Comparison of ENCODE assay signal across 17 mouse cellular contexts in genomic region chr13:102695121-102695905, GRCm38 (mm10). TPM values are rescaled to one million over a fixed set of nuclear protein-coding genes. Genes with fewer than 3 reads are reported as not detected.
DNase-seq lines count a peak whose midpoint lies in the region; ATAC-seq and TF ChIP-seq lines count a peak whose summit lies in the region.
"Had no signal": no experiment of that assay in that cellular context is flagged by ENCODE, and none has a peak within 500 bp of the region (broad histone marks: within the 10 kb centered on the region; RNA-seq: fewer than 3 reads in every experiment).

No protein-coding gene starts in this region.

- ATAC-seq in activated CD4-positive, CD25-positive, alpha-beta regulatory T cell, adult 4 months = no peak
- ATAC-seq: forebrain, postnatal 0 days; hindbrain, embryonic 16.5 days had no signal

- no peak for DNase-seq in lung, adult 2 months
- DNase-seq in lung, postnatal 14 days = no peak
- DNase-seq in lung, postnatal 36 days = peak; percentile 54
- peak; percentile 46 for DNase-seq in splenic B cell, adult 2 months (ENCODE audit: low read depth, low spot score)
- no peak for DNase-seq in frontal cortex, postnatal 14 days (ENCODE audit: low spot score in 2 of 2)
- DNase-seq: cerebellum, postnatal 14 days; forebrain, postnatal 0 days; heart, postnatal 10 days; kidney, adult 11 months; kidney, postnatal 10 days; right cerebral cortex, postnatal 4 days had no signal

- peak overlapping the region; percentile 26 for H3K4me3 ChIP-seq in lung, adult 2 months (replicated peaks; ENCODE audit: extremely low read depth, low read depth, low read length)
- peak overlapping the region; percentile 86 for H3K4me3 ChIP-seq in bone marrow macrophage, adult 2 months (ENCODE audit: insufficient read depth, low read length)
- H3K4me3 ChIP-seq: left cerebral cortex, adult 2 months; neural tube, embryonic 13.5 days; stomach, embryonic 15.5 days had no signal

- peaks cover 6% of the 10 kb centered on the region for H3K4me1 ChIP-seq in lung, adult 2 months (ENCODE audit: control insufficient read depth, insufficient read depth, low read length)
- peaks cover 47% of the 10 kb centered on the region for H3K4me1 ChIP-seq in bone marrow macrophage, adult 2 months (ENCODE audit: control insufficient read depth, insufficient read depth, low read length)

- 58% methylated on average over 7 of the region's 7 CpGs for WGBS in lung, adult 2 months

- H3K27ac ChIP-seq in bone marrow macrophage, adult 2 months (ENCODE audit: insufficient read depth, low read depth, low read length) = peak overlapping the region; percentile 99
- H3K27ac ChIP-seq: left cerebral cortex, adult 2 months; neural tube, embryonic 13.5 days; stomach, embryonic 15.5 days had no signal

- H3K36me3 ChIP-seq in splenic B cell, adult 2 months (ENCODE audit: control insufficient read depth, insufficient read depth, low read length, poor library complexity, severe bottlenecking) = peaks cover 2% of the 10 kb centered on the region; the same call in 1 of the 2 replicates
- H3K36me3 ChIP-seq: neural tube, embryonic 13.5 days; stomach, embryonic 15.5 days had no signal

- TF ChIP-seq POLR2A in lung, adult 2 months (IDR thresholded peaks at IDR 0.05; ENCODE audit: borderline replicate concordance, extremely low read depth, low read depth, low read length) = no peak
- no peak for TF ChIP-seq POLR2A in bone marrow macrophage, adult 2 months (IDR thresholded peaks at IDR 0.05; ENCODE audit: borderline replicate concordance, low read depth, low read length)

- no peaks in the 10 kb centered on the region for H3K27me3 ChIP-seq in splenic B cell, adult 2 months (ENCODE audit: control insufficient read depth, insufficient read depth, low read length, poor library complexity, severe bottlenecking)
- H3K27me3 ChIP-seq: neural tube, embryonic 13.5 days; stomach, embryonic 15.5 days had no signal

- TF ChIP-seq CTCF in lung, adult 2 months (IDR thresholded peaks at IDR 0.05; ENCODE audit: insufficient read depth, low read length) = no peak
- TF ChIP-seq CTCF in bone marrow macrophage, adult 2 months (IDR thresholded peaks at IDR 0.05; ENCODE audit: low read depth, low read length) = no peak

RNA-seq across cellular contexts. Expression of gene Cd180, which starts 2.0 kb away (rescaled TPM):
- polyA plus RNA-seq in lung, adult 2 months (2012; rRNA removed) = 2.8 and 3.9 TPM in 2 replicates
- 231 and 258 TPM in 2 replicates for polyA plus RNA-seq in bone marrow macrophage, adult 2 months (2012; ENCODE audit: insufficient read depth, insufficient read length, missing spikeins)
- 1 to 10 TPM in 1 of 2 experiments, under 1 TPM in 1; 0.67 to 1.3 TPM for polyA plus RNA-seq in activated CD4-positive, CD25-positive, alpha-beta regulatory T cell, adult 4 months (2017; shearing (Covaris generic))

Comparison
In these comparisons a context has a peak if more than half of its experiments do, and no peak if none do; other contexts are left out.
1. DNase-seq: peak in lung, postnatal 36 days (single experiment) and splenic B cell, adult 2 months (single experiment); none in lung, adult 2 months (single experiment), lung, postnatal 14 days (single experiment) and frontal cortex, postnatal 14 days (0 of 2).
2. RNA of gene Cd180, which starts 2.0 kb away (polyA plus RNA-seq): 231 to 258 TPM in bone marrow macrophage, adult 2 months; 2.8 to 3.9 TPM in lung, adult 2 months and 0.67 to 1.3 TPM in activated CD4-positive, CD25-positive, alpha-beta regulatory T cell, adult 4 months; every median in the first group is over 10 times any median in the second.